Mouse (Mus musculus) intestine, postnatal 0 days (tissue): ENCODE data around the gene Ppp4r4. TPM values are rescaled to one million over a fixed set of nuclear protein-coding genes. Genes with fewer than 3 reads are reported as not detected.
"Not testable (repeated sequence)": the region's sequence is repeated elsewhere in the genome, so short reads cannot be mapped to it uniquely, and the experiment has no call there.

Experiments
- ATAC-seq: fragments of 200-750 bp; cut with Nextera tagmentation; 2 replicates; pipeline ENCODE4 v1.8.0; 2017; ENCODE audit warnings: mild to moderate bottlenecking, moderate TSS enrichment, moderate library complexity
- H3K27ac ChIP-seq: fragments of 300-500 bp; sonication (generic); 2 replicates; pipeline ENCODE4 v1.5.1; 2014; ENCODE audit warnings: mild to moderate bottlenecking, low read depth, low read length, moderate library complexity
- H3K27me3 ChIP-seq: fragments of 300-500 bp; sonication (generic); replicated peaks from 2 replicates; pipeline ENCODE4 v1.6.1; 2014; ENCODE audit warnings: low read length, mixed read lengths; ENCODE audit not compliant: control insufficient read depth, insufficient read depth
- H3K36me3 ChIP-seq: fragments of 300-500 bp; sonication (generic); 2 replicates; pipeline ENCODE4 v1.6.1; 2014; ENCODE audit warnings: mild to moderate bottlenecking, moderate library complexity; ENCODE audit not compliant: control insufficient read depth, insufficient read depth
- H3K4me1 ChIP-seq: fragments of 300-500 bp; sonication (generic); replicated peaks from 2 replicates; pipeline ENCODE4 v1.6.1; 2014; ENCODE audit warnings: antibody characterized with exemption, low read length, mixed read lengths; ENCODE audit not compliant: control insufficient read depth, insufficient read depth
- H3K4me2 ChIP-seq: fragments of 300-500 bp; sonication (generic); replicated peaks from 2 replicates; pipeline ENCODE4 v1.6.1; 2014; ENCODE audit warnings: low read depth, mild to moderate bottlenecking, moderate library complexity
- H3K4me3 ChIP-seq: fragments of 300-500 bp; sonication (generic); 2 replicates; pipeline ENCODE4 v1.5.1; 2014; ENCODE audit warnings: low read depth, low read length
- H3K9ac ChIP-seq: fragments of 300-500 bp; sonication (generic); 2 replicates; pipeline ENCODE4 v1.6.1; 2014; ENCODE audit warnings: mild to moderate bottlenecking, low read depth, low read length
- H3K9me3 ChIP-seq: fragments of 300-500 bp; sonication (generic); 2 replicates; pipeline ENCODE4 v1.6.1; 2016; ENCODE audit warnings: mixed run types; ENCODE audit not compliant: control insufficient read depth
- CTCF ChIP-seq: sonication (generic); IDR thresholded peaks from 2 replicates; pipeline ENCODE4 v1.5.1; 2016; ENCODE audit warnings: low read depth, mild to moderate bottlenecking, control low read depth, antibody characterized with exemption, moderate library complexity
- WGBS: fragments of 180-500 bp; shearing (Covaris S2); extraction: QIAGEN DNeasy Blood & Tissue Kit; methylation state at CpG from one replicate; pipeline ENCODE4 v1.1.7; 2014; 5-methylcytosine and 5-hydroxymethylcytosine counted together
- polyA plus RNA-seq: library from polyadenylated mRNA; unstranded; fragments of >200 nt; fragmentation: Nextera tagmentation; extraction: Ambion mirVana; gene quantifications from 2 replicates; pipeline ENCODE4 v1.2.1, GENCODE M21; 2015

Gene Ppp4r4
- 0.56 and 0.65 TPM in 2 replicates for polyA plus RNA-seq

DNA sequence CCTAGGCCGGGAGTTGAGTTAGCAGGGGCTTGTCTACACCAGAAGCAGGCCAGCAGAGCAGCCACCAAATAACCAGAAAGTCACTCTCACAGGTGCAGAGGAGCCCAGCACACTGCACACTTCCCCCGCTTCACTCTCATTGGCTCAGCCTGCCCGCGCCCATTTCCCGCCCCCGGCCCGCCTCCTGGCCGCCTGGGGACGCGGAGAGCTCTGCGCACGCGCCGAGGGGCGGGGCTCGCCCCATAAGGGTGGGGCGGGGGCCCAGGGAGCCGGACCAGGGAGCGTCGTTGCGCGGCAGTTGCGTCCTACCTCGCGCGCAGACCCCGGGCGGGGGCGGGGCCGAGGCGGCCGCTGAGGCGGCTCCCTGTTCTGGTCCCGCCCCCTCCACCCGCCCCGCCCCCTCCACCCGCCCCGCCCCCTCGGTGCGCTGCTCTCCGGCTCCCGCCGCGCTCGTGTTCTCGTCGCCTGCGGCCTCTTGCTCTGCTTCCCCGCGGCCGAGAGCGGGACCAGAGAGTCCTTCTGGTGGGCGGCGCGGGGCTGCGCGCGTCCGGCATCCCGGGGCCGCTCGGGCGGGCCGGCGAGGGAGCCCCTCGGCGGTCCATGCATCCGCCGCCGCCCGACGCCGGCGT lies at the start of gene Ppp4r4:
Gene Ppp4r4, plus strand, starts transcription at position 264 of the 629 bp plus-strand sequence.
- no peak within 1 kb of the TSS for H3K27ac ChIP-seq
- no peaks in the 10 kb centered on the region for H3K36me3 ChIP-seq
- no peaks in the 10 kb centered on the region; the same call in 1 of the 2 replicates for H3K4me1 ChIP-seq
- H3K27me3 ChIP-seq = peaks cover 15% of the 10 kb centered on the region
- no peaks in the 10 kb centered on the region for H3K9me3 ChIP-seq
- H3K9ac ChIP-seq = peak within 1 kb of the TSS; percentile 55
- under 1% methylated on average over 30 of the region's 74 CpGs for WGBS
- peak within 1 kb of the TSS; percentile 64 for H3K4me3 ChIP-seq
- peak; percentile 98 for ATAC-seq
- TF ChIP-seq CTCF = no peak
- H3K4me2 ChIP-seq = peak within 1 kb of the TSS; percentile 99

DNA sequence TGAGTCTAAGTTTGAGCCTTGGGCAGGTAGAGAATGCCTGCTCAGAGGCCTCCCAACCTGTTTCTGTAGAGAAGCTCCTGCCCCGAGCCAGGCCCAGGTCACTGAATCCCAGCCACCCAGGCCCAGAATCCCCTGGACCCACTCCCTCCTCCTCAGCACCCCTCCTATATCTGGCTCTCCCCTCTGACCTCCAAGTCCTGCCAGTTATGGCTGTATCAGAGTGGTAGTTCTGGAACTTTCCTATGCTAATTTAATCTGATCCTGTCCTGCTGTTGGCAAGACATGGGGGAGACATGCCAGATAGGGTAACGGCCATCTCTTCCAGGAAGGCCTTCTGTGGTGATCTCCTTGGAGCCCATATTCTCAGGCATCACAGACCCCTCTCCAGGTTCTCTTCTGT lies 49.3 kb upstream of the Ppp4r4 start:
- no peak for TF ChIP-seq CTCF
- 89% methylated on average over 2 of the region's 2 CpGs for WGBS
- Histone ChIP-seq H3K9me3 (no peaks in the 10 kb centered on the region), H3K36me3 (no peaks in the 10 kb centered on the region), H3K9ac (no peak overlapping the region), H3K4me2 (no peak overlapping the region), H3K4me3 (no peak overlapping the region), H3K4me1 (0 out of 2 replicates have a peak, but pooled peaks cover 9% of the 10 kb centered on the region), H3K27ac (no peak overlapping the region), H3K27me3 (no peaks in the 10 kb centered on the region)
- no peak for ATAC-seq

DNA sequence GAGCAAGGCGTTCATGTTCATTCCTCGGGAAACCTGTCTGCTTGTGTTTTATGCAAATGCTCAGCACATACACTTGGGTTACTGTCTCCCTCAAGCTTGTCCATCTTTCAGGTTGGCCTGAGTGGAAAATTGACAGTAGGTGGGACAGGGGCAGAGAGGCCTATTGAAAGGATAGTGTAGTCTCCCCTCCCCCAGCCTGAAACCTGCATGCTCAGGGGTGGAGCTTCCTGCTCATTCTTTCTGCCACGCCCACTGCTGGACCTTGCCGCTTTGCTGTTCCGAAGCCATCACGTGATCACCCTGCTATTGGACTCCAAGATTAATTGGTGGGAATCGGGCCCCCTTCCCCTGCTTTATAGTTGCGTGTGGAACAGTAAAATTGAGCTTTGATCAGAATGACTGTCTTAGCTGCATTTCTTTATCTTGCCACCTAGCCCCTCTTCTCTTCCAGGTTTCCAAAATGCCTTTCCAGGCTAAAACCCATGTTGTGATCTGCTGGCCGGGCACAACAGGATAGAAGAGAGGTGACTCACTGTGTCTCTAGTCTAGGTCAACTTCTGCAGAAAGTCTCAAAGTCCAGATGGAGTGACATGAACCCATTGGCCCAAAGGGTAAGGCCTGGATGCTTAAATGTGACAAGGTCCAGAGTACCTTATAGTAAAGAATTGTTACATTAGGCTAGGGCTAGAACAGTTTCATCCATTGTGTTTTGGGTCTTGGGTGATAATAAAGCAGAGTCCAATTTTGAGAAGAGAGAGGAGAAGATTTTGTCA lies 47.7 kb upstream of the Ppp4r4 start:
- not testable (repeated sequence) for H3K9me3 ChIP-seq, H3K4me3 ChIP-seq, H3K9ac ChIP-seq, H3K4me2 ChIP-seq, H3K36me3 ChIP-seq, H3K4me1 ChIP-seq, H3K27me3 ChIP-seq, H3K27ac ChIP-seq
- peak; percentile 89 for ATAC-seq
- 40% methylated on average over 9 of the region's 9 CpGs for WGBS

DNA sequence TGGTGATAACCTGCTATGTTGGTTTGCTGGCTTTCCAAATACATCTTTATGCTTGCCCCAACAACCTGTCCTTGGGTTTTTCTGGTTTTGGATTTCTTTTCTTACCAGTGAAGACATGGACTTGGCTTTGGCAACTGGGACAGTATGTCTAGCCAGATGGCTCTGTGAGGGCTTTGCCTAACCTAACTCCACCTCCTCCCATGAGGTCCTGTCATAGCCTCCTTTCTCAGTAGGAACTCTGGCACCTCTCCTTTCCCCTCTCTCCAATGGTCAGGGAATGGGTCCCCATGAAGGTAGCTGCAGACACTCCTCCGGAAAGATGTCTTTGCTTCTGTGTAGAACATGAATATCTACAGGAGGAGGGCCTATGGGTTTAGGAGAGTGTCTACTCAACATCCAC lies 45.4 kb upstream of the Ppp4r4 start:
- Histone ChIP-seq H3K9me3 (no peaks in the 10 kb centered on the region), H3K36me3 (no peaks in the 10 kb centered on the region), H3K4me2 (no peak overlapping the region), H3K4me3 (no peak overlapping the region), H3K27ac (no peak overlapping the region), H3K27me3 (no peaks in the 10 kb centered on the region), H3K4me1 (0 out of 2 replicates have a peak, but pooled peaks cover 5% of the 10 kb centered on the region), H3K9ac (no peak overlapping the region)
- 92% methylated on average over 1 of the region's 1 CpGs for WGBS
- no peak for ATAC-seq
- TF ChIP-seq CTCF = no peak

- no peaks in the 10 kb centered on the region for H3K36me3 ChIP-seq
- H3K9me3 ChIP-seq = no peaks in the 10 kb centered on the region
- H3K4me3 ChIP-seq = no peak overlapping the region
- TF ChIP-seq CTCF = no peak
- H3K4me1 ChIP-seq = 0 out of 2 replicates have a peak, but pooled peaks cover 5% of the 10 kb centered on the region
- H3K9ac ChIP-seq = no peak overlapping the region
- H3K4me2 ChIP-seq = no peak overlapping the region
- H3K27ac ChIP-seq = 0 out of 2 replicates have a peak overlapping the region, but pooled peaks have one; percentile 12
- WGBS = 51% methylated on average over 4 of the region's 4 CpGs
- no peaks in the 10 kb centered on the region for H3K27me3 ChIP-seq
- no peak for ATAC-seq
These were observed 44.8 kb upstream of the Ppp4r4 start for GRCm38 (mm10) chr12:103487276-103487675.

DNA sequence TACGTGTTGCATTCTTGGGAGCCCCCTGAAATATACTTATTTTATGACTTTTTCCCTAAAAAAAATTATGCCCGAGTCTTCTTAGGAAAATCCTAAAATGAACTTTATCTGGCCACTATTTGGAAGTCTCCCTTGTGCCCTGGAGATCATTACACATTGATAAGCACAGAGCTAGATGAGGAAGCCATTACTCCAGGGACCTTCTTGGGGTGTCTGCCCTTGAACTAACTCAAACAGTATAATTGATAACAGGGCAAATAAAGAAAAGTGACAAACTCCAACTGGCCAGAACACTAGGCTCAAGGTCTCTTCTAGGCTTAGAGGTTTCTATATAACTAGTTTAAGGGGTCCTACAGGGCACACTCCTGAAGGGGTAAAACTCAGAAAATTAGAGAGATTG lies 44.3 kb upstream of the Ppp4r4 start:
- H3K27ac ChIP-seq = 0 out of 2 replicates have a peak overlapping the region, but pooled peaks have one; percentile 12
- no peak for ATAC-seq
- H3K36me3 ChIP-seq = no peaks in the 10 kb centered on the region
- WGBS = 42% methylated on average over 2 of the region's 2 CpGs
- H3K9me3 ChIP-seq = no peaks in the 10 kb centered on the region
- TF ChIP-seq CTCF = no peak
- no peaks in the 10 kb centered on the region for H3K27me3 ChIP-seq
- H3K4me3 ChIP-seq = no peak overlapping the region
- no peak overlapping the region for H3K4me2 ChIP-seq
- 0 out of 2 replicates have a peak, but pooled peaks cover 5% of the 10 kb centered on the region for H3K4me1 ChIP-seq
- no peak overlapping the region for H3K9ac ChIP-seq
